Mouse (Mus musculus) CH12.LX (cell line): Measurements from ENCODE around the gene Plcb1. TPM values are rescaled to one million over a fixed set of nuclear protein-coding genes. Genes with fewer than 3 reads are reported as not detected.

ENCODE experiments used
- DNase-seq: peaks from one replicate; pipeline ENCODE4 v3.0.0-alpha.2; 2013; ENCODE audit errors: extremely low read depth
- H3K27ac ChIP-seq: 2 replicates; pipeline ENCODE4 v1.5.1; 2012; ENCODE audit warnings: low read depth, mild to moderate bottlenecking, control low read depth, moderate library complexity; ENCODE audit not compliant: insufficient read depth
- H3K27me3 ChIP-seq: replicated peaks from 2 replicates; pipeline ENCODE3; 2012; ENCODE audit warnings: inconsistent platforms
- H3K36me3 ChIP-seq, 2 experiments: replicated peaks in 1 of 2; 2 replicates each; pipeline versions ENCODE3 to v1.6.1; 2012; ENCODE audit warnings: inconsistent platforms in 1 of 2, low read length in 1 of 2, mild to moderate bottlenecking in 1 of 2, mixed read lengths in 1 of 2, moderate library complexity in 1 of 2; ENCODE audit not compliant: control insufficient read depth in 1 of 2, insufficient read depth in 1 of 2
- H3K4me1 ChIP-seq, 2 experiments: 2 replicates each; pipeline ENCODE4 v1.6.1; 2012; ENCODE audit warnings: inconsistent platforms in 1 of 2, moderate library complexity in 1 of 2; ENCODE audit not compliant: insufficient read depth in 2 of 2, control insufficient read depth in 1 of 2
- H3K4me2 ChIP-seq: 2 replicates; pipeline ENCODE4 v1.6.1; 2012; ENCODE audit warnings: low read depth, mild to moderate bottlenecking, control low read depth; ENCODE audit not compliant: poor library complexity, insufficient read depth, severe bottlenecking
- H3K4me3 ChIP-seq, 3 experiments: fragments of 150-350 bp in 1 of 3; sonication (generic) in 1 of 3; replicated peaks in 1 of 3; 2 replicates each; pipeline versions ENCODE3 to v1.5.1; 2011 to 2012; ENCODE audit warnings: low read depth in 2 of 3, low read length in 2 of 3, mild to moderate bottlenecking in 2 of 3, moderate library complexity in 2 of 3, control low read depth in 1 of 3, improper control_type of control experiment in 1 of 3, inconsistent platforms in 1 of 3, mixed read lengths in 1 of 3; ENCODE audit not compliant: poor library complexity in 1 of 3
- H3K79me2 ChIP-seq: replicated peaks from 2 replicates; pipeline ENCODE4 v1.6.1; 2012; ENCODE audit warnings: mild to moderate bottlenecking, moderate library complexity; ENCODE audit not compliant: control insufficient read depth, poor library complexity, insufficient read depth, severe bottlenecking; ENCODE audit errors: extremely low read depth
- H3K9ac ChIP-seq: 2 replicates; pipeline ENCODE4 v1.6.1; 2012; ENCODE audit warnings: low read depth, mild to moderate bottlenecking, control low read depth, moderate library complexity; ENCODE audit not compliant: insufficient read depth
- H3K9me3 ChIP-seq: replicated peaks from 2 replicates; pipeline ENCODE3; 2012; ENCODE audit warnings: low read length, inconsistent platforms, mixed read lengths
- CHD1 ChIP-seq: IDR thresholded peaks from 2 replicates; pipeline ENCODE4 v1.6.1; 2012; ENCODE audit warnings: low read depth, low read length, improper control_type of control experiment, inconsistent platforms
- CTCF ChIP-seq, 2 experiments: IDR thresholded peaks in 1 of 2; conservative IDR thresholded peaks in 1 of 2; 2 replicates each; pipeline ENCODE4 v1.5.1; 2011 to 2012; ENCODE audit warnings: low read depth in 2 of 2, low read length in 2 of 2, improper control_type of control experiment in 1 of 2, inconsistent platforms in 1 of 2, mild to moderate bottlenecking in 1 of 2, moderate library complexity in 1 of 2
- E2F4 ChIP-seq: IDR thresholded peaks from 2 replicates; pipeline ENCODE4 v1.6.1; 2011; ENCODE audit warnings: low read depth, low read length, improper control_type of control experiment; ENCODE audit not compliant: insufficient replicate concordance
- ELF1 ChIP-seq: IDR thresholded peaks from 2 replicates; pipeline ENCODE4 v1.6.1; 2014; ENCODE audit warnings: low read depth, mild to moderate bottlenecking, inconsistent platforms, low read length, improper control_type of control experiment
- EP300 ChIP-seq: IDR thresholded peaks from 2 replicates; pipeline ENCODE4 v1.6.1; 2011; ENCODE audit warnings: low read length, improper control_type of control experiment
- IRF4 ChIP-seq: IDR thresholded peaks from 2 replicates; pipeline ENCODE4 v1.6.1; 2014; ENCODE audit warnings: low read depth, mild to moderate bottlenecking, inconsistent platforms, low read length, improper control_type of control experiment
- JUN ChIP-seq: IDR thresholded peaks from 2 replicates; pipeline ENCODE4 v1.6.1; 2011; ENCODE audit warnings: low read depth, mild to moderate bottlenecking, low read length, improper control_type of control experiment, moderate library complexity; ENCODE audit not compliant: insufficient read depth
- KAT2A ChIP-seq: IDR thresholded peaks from 2 replicates; pipeline ENCODE4 v1.6.1; 2012; ENCODE audit warnings: low read length, improper control_type of control experiment, inconsistent platforms; ENCODE audit not compliant: insufficient replicate concordance
- MAFK ChIP-seq: IDR thresholded peaks from 2 replicates; pipeline ENCODE4 v1.6.1; 2011; ENCODE audit warnings: low read length, improper control_type of control experiment; ENCODE audit not compliant: insufficient replicate concordance
- MAX ChIP-seq: IDR thresholded peaks from 2 replicates; pipeline ENCODE4 v1.6.1; 2011; ENCODE audit warnings: low read length, improper control_type of control experiment
- MEF2A ChIP-seq: IDR thresholded peaks from 2 replicates; pipeline ENCODE4 v1.6.1; 2014; ENCODE audit warnings: low read depth, mild to moderate bottlenecking, inconsistent platforms, low read length, improper control_type of control experiment, borderline replicate concordance
- MXI1 ChIP-seq: IDR thresholded peaks from 2 replicates; pipeline ENCODE4 v1.6.1; 2011; ENCODE audit warnings: mild to moderate bottlenecking, low read depth, low read length, improper control_type of control experiment
- MYC ChIP-seq: IDR thresholded peaks from 2 replicates; pipeline ENCODE4 v1.6.1; 2011; ENCODE audit warnings: low read depth, mild to moderate bottlenecking, improper control_type of control experiment, low read length
- NELFE ChIP-seq: IDR thresholded peaks from 2 replicates; pipeline ENCODE4 v1.6.1; 2011; ENCODE audit warnings: low read depth, low read length, improper control_type of control experiment
- NRF1 ChIP-seq: IDR thresholded peaks from 2 replicates; pipeline ENCODE4 v1.6.1; 2014; ENCODE audit warnings: low read depth, mild to moderate bottlenecking, inconsistent platforms, low read length, improper control_type of control experiment, moderate library complexity
- PAX5 ChIP-seq: IDR thresholded peaks from 2 replicates; pipeline ENCODE4 v1.6.1; 2012; ENCODE audit warnings: low read length, inconsistent platforms, mixed read lengths
- POLR2A ChIP-seq: IDR thresholded peaks from 2 replicates; pipeline ENCODE4 v1.6.1; 2011; ENCODE audit warnings: low read depth, mild to moderate bottlenecking, improper control_type of control experiment, low read length
- POLR2AphosphoS2 ChIP-seq: IDR thresholded peaks from 2 replicates; pipeline ENCODE4 v1.6.1; 2011; ENCODE audit warnings: low read depth, low read length, improper control_type of control experiment
- RAD21 ChIP-seq: IDR thresholded peaks from 2 replicates; pipeline ENCODE4 v1.6.1; 2011; ENCODE audit warnings: low read depth, mild to moderate bottlenecking, low read length, improper control_type of control experiment, moderate library complexity
- RCOR1 ChIP-seq: conservative IDR thresholded peaks from 2 replicates; pipeline ENCODE4 v1.6.1; 2012; ENCODE audit warnings: low read depth, mild to moderate bottlenecking, inconsistent platforms, low read length, improper control_type of control experiment
- SMC3 ChIP-seq: IDR thresholded peaks from 2 replicates; pipeline ENCODE4 v1.6.1; 2011; ENCODE audit warnings: low read depth, low read length, improper control_type of control experiment
- TBP ChIP-seq: conservative IDR thresholded peaks from 2 replicates; pipeline ENCODE4 v1.6.1; 2011; ENCODE audit warnings: low read depth, low read length, improper control_type of control experiment
- TCF12 ChIP-seq: IDR thresholded peaks from 2 replicates; pipeline ENCODE4 v1.6.1; 2014; ENCODE audit warnings: low read depth, mild to moderate bottlenecking, inconsistent platforms, low read length, improper control_type of control experiment
- UBTF ChIP-seq: IDR thresholded peaks from 2 replicates; pipeline ENCODE4 v1.6.1; 2012; ENCODE audit warnings: low read depth, mild to moderate bottlenecking, inconsistent platforms, low read length, improper control_type of control experiment, moderate library complexity
- USF1 ChIP-seq: IDR thresholded peaks from 2 replicates; pipeline ENCODE4 v1.6.1; 2014; ENCODE audit warnings: low read depth, mild to moderate bottlenecking, inconsistent platforms, low read length, improper control_type of control experiment
- USF2 ChIP-seq: conservative IDR thresholded peaks from 2 replicates; pipeline ENCODE4 v1.6.1; 2011; ENCODE audit warnings: low read depth, low read length, improper control_type of control experiment
- ZKSCAN1 ChIP-seq: IDR thresholded peaks from 2 replicates; pipeline ENCODE4 v1.6.1; 2012; ENCODE audit warnings: low read depth, inconsistent platforms, low read length, improper control_type of control experiment, borderline replicate concordance
- dilution Hi-C: fragments of 300-500 bp; cut with MboI; formaldehyde crosslinking; loops from 2 replicates; pipeline ENCODE4 v1.14.3; 2020; ENCODE audit warnings: low sequenced_read_pairs; ENCODE audit not compliant: extremely low pct_unique_long_range_greater_than_20kb, extremely low pct_ligation_motif_present
- in situ Hi-C: fragments of 300-500 bp; cut with MboI; formaldehyde crosslinking; loops from 3 replicates; pipeline ENCODE4 v1.14.3; 2019; ENCODE audit warnings: low sequenced_read_pairs, low pct_ligation_motif_present, low pct_unique_long_range_greater_than_20kb, mixed read lengths
- polyA plus RNA-seq: library from polyadenylated mRNA; unstranded; fragments of >175 nt; gene quantifications from 2 replicates; pipeline ENCODE4 v1.2.1, GENCODE M21; 2012; ENCODE audit warnings: low read depth; ENCODE audit not compliant: insufficient read length
- total RNA-seq, 2 experiments: library from RNA; depleted of rRNA; stranded (reverse); fragments of 300-350 nt in 1 of 2; fragments of >200 nt in 1 of 2; gene quantifications; 2 replicates each; pipeline ENCODE4 v1.2.3; 2012 to 2014

The Plcb1 gene
- total and polyA plus RNA-seq, 3 experiments: not detected

- Histone ChIP-seq H3K79me2 (no peaks in the 10 kb centered on the region), H3K4me1 (no peaks in the 10 kb centered on the region), H3K27me3 (no peaks in the 10 kb centered on the region), H3K9me3 (peaks cover 39% of the 10 kb centered on the region), H3K27ac (no peak overlapping the region), H3K36me3 (no peaks in the 10 kb centered on the region), H3K4me2 (no peak overlapping the region), H3K9ac (no peak overlapping the region), H3K4me3 (no peak overlapping the region)
- TF ChIP-seq POLR2AphosphoS2 (no peak), RAD21 (no peak), NRF1 (no peak), MYC (no peak), POLR2A (no peak), PAX5 (no peak), USF2 (no peak), MXI1 (no peak), ELF1 (no peak), NELFE (no peak), CTCF (conservative IDR thresholded peaks at IDR 0.05 in 1 of 2, IDR thresholded peaks at IDR 0.05 in 1 of 2; ENCODE audit: low read depth in 2 of 2, low read length in 2 of 2) (no peak), IRF4 (no peak)
- dilution Hi-C loops: no loop called here
- in situ Hi-C loops: no loop called here
- DNase-seq: no peak
These were observed 30.5 kb downstream of the Plcb1 start for GRCm38 (mm10) chr2:134816383-134816782.

- Histone ChIP-seq H3K36me3 (no peaks in the 10 kb centered on the region), H3K79me2 (no peaks in the 10 kb centered on the region), H3K4me3 (no peak overlapping the region), H3K4me1 (no peaks in the 10 kb centered on the region), H3K9me3 (peaks cover 41% of the 10 kb centered on the region), H3K9ac (no peak overlapping the region), H3K27ac (no peak overlapping the region), H3K27me3 (no peaks in the 10 kb centered on the region), H3K4me2 (no peak overlapping the region)
- dilution Hi-C loops (no loop called here), in situ Hi-C loops (no loop called here)
- TF ChIP-seq USF2: no peak
- TF ChIP-seq JUN: no peak
- TF ChIP-seq POLR2AphosphoS2: no peak
- TF ChIP-seq E2F4: no peak
- TF ChIP-seq SMC3: no peak
- no peak for TF ChIP-seq MAX
- no peak for TF ChIP-seq TCF12
- TF ChIP-seq MAFK: no peak
- no peak for TF ChIP-seq USF1
- TF ChIP-seq MEF2A: no peak
- no peak for TF ChIP-seq PAX5
- TF ChIP-seq KAT2A: no peak
- TF ChIP-seq EP300: no peak
- no peak for TF ChIP-seq RAD21
- TF ChIP-seq UBTF: no peak
- TF ChIP-seq ELF1: no peak
- TF ChIP-seq RCOR1: no peak
- no peak for TF ChIP-seq TBP
- TF ChIP-seq CHD1: no peak
- TF ChIP-seq ZKSCAN1: no peak
- DNase-seq: no peak
These were observed 31.4 kb downstream of the Plcb1 start for GRCm38 (mm10) chr2:134817058-134817840.
